Mouse (Mus musculus) testis, adult 2 months (tissue): ENCODE results near the gene C1qtnf1.
A peak's percentile ranks its signal among the peaks of the same experiment; 100 is the strongest.

Source experiments
- CTCF ChIP-seq: fragments of 200-500 bp; IDR thresholded peaks from 2 replicates; pipeline ENCODE4 v1.5.1; 2012; ENCODE audit warnings: low read depth, mild to moderate bottlenecking, inconsistent platforms, low read length, moderate library complexity; ENCODE audit not compliant: control insufficient read depth, insufficient read depth, insufficient replicate concordance
- POLR2A ChIP-seq: fragments of 200-500 bp; IDR thresholded peaks from 2 replicates; pipeline ENCODE4 v1.6.1; 2012; ENCODE audit warnings: low read depth, mild to moderate bottlenecking, inconsistent platforms, low read length, moderate library complexity; ENCODE audit not compliant: control insufficient read depth

- TF ChIP-seq POLR2A, result no peak
- TF ChIP-seq CTCF, result peak; percentile 85
Measured at GRCm38 (mm10) chr11:118443201-118443970, 15.4 kb downstream of the C1qtnf1 start.
